Mouse (Mus musculus): Measurements from ENCODE around the gene Olfr366. TPM values are rescaled to one million over a fixed set of nuclear protein-coding genes. Genes with fewer than 3 reads are reported as not detected.
"Not testable (repeated sequence)": the region's sequence is repeated elsewhere in the genome, so short reads cannot be mapped to it uniquely, and the experiment has no call there.

The Olfr366 gene
- not detected in 2 replicates for polyA plus RNA-seq (2014; fragmentation: Nextera tagmentation; extraction: Ambion mirVana)

GRCm38 (mm10) chr2:37211274-37211673, at the start of gene Olfr366:
TSS of gene Olfr366 (plus strand) at chr2:37211574.
- DNase-seq, result no peak
- no peak for ATAC-seq (ENCODE audit: low FRiP score, low TSS enrichment)
- no peaks in the 10 kb centered on the region for H3K27me3 ChIP-seq (ENCODE audit: control insufficient read depth, insufficient read depth, low read length)
- H3K4me2 ChIP-seq (ENCODE audit: low read length), result no peak within 1 kb of the TSS
- H3K27ac ChIP-seq (replicated peaks; ENCODE audit: low read depth, low read length), result no peak within 1 kb of the TSS
- no peaks in the 10 kb centered on the region for H3K36me3 ChIP-seq (ENCODE audit: control insufficient read depth, insufficient read depth, low read length)
- no peak within 1 kb of the TSS for H3K9ac ChIP-seq (replicated peaks; ENCODE audit: low read length)
- peaks cover 14% of the 10 kb centered on the region; the same call in 1 of the 2 replicates for H3K9me3 ChIP-seq (ENCODE audit: control insufficient read depth, low read length)
- no peak within 1 kb of the TSS for H3K4me3 ChIP-seq (replicated peaks; ENCODE audit: low read depth, low read length)
- no peaks in the 10 kb centered on the region for H3K4me1 ChIP-seq (ENCODE audit: control insufficient read depth, insufficient read depth, low read length)

- ATAC-seq (ENCODE audit: low FRiP score, low TSS enrichment) (no peak), DNase-seq (no peak)
- H3K4me2 ChIP-seq (ENCODE audit: low read length), result no peak within 1 kb of the TSS
- H3K27me3 ChIP-seq (ENCODE audit: control insufficient read depth, insufficient read depth, low read length), result no peaks in the 10 kb centered on the region
- 74% methylated on average over 3 of the region's 3 CpGs for WGBS
- H3K9me3 ChIP-seq (ENCODE audit: control insufficient read depth, low read length), result peaks cover 10% of the 10 kb centered on the region; the same call in 1 of the 2 replicates
- no peak within 1 kb of the TSS for H3K9ac ChIP-seq (replicated peaks; ENCODE audit: low read length)
- H3K4me1 ChIP-seq (ENCODE audit: control insufficient read depth, insufficient read depth, low read length), result no peaks in the 10 kb centered on the region
- no peak within 1 kb of the TSS for H3K27ac ChIP-seq (replicated peaks; ENCODE audit: low read depth, low read length)
- no peak within 1 kb of the TSS for H3K4me3 ChIP-seq (replicated peaks; ENCODE audit: low read depth, low read length)
- no peaks in the 10 kb centered on the region for H3K36me3 ChIP-seq (ENCODE audit: control insufficient read depth, insufficient read depth, low read length)
Observed at GRCm38 (mm10) chr2:37187898-37188297, 23.5 kb upstream of the Olfr366 start, which contains the start of gene Olfr365. TSS of gene Olfr365 (plus strand) at chr2:37188198.

DNA sequence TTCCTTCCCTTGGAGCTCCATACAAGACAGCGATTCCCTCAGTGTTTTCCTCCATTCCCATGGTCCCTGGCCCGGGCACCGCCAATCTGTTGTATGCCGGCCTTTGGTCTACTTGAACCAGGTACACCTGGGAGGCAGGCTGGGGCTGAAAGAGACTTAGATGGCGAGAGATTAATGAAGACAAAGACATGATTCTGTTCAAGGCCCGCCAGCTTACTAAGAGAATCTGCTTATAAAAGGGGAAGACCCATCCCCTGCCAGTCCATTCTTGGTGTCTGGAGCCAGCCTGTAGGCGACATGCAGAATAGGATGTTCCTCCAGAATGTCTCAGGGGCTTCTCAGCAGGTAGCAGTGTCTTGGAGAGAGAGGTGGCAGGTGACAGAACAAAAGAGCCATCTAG, 50.4 kb downstream of the Olfr366 start:
- WGBS, result 81% methylated on average over 7 of the region's 7 CpGs
- H3K27me3 ChIP-seq (ENCODE audit: control insufficient read depth, insufficient read depth, low read length); DNase-seq; H3K4me3 ChIP-seq (replicated peaks; ENCODE audit: low read depth, low read length); H3K4me1 ChIP-seq (ENCODE audit: control insufficient read depth, insufficient read depth, low read length); H3K36me3 ChIP-seq (ENCODE audit: control insufficient read depth, insufficient read depth, low read length); H3K27ac ChIP-seq (replicated peaks; ENCODE audit: low read depth, low read length); ATAC-seq (ENCODE audit: low FRiP score, low TSS enrichment); H3K9ac ChIP-seq (replicated peaks; ENCODE audit: low read length); H3K4me2 ChIP-seq (ENCODE audit: low read length); H3K9me3 ChIP-seq (ENCODE audit: control insufficient read depth, low read length): not testable (repeated sequence)

Other genes with a start within 250 kb of the Olfr366 start
- gene Olfr357, start 217.7 kb upstream of the Olfr366 start, polyA plus RNA-seq (2014; fragmentation: Nextera tagmentation; extraction: Ambion mirVana), result not detected in 2 replicates
- not detected in 2 replicates for gene Olfr358, start 202.2 kb upstream of the Olfr366 start, polyA plus RNA-seq (2014; fragmentation: Nextera tagmentation; extraction: Ambion mirVana)
- gene Olfr360, start 145.8 kb upstream of the Olfr366 start, polyA plus RNA-seq (2014; fragmentation: Nextera tagmentation; extraction: Ambion mirVana), result not detected in 2 replicates
- not detected in 2 replicates for gene Olfr361, start 122.3 kb upstream of the Olfr366 start, polyA plus RNA-seq (2014; fragmentation: Nextera tagmentation; extraction: Ambion mirVana)
- gene Olfr362, start 93.7 kb upstream of the Olfr366 start, polyA plus RNA-seq (2014; fragmentation: Nextera tagmentation; extraction: Ambion mirVana), result not detected in 2 replicates
- not detected in 2 replicates for gene Olfr364-ps1, start 72.3 kb upstream of the Olfr366 start, polyA plus RNA-seq (2014; fragmentation: Nextera tagmentation; extraction: Ambion mirVana)
- gene Olfr365, start 23.4 kb upstream of the Olfr366 start, polyA plus RNA-seq (2014; fragmentation: Nextera tagmentation; extraction: Ambion mirVana), result not detected in 2 replicates
- gene Olfr368, start 114.9 kb downstream of the Olfr366 start, polyA plus RNA-seq (2014; fragmentation: Nextera tagmentation; extraction: Ambion mirVana), result not detected in 2 replicates
- gene Pdcl, start 147.8 kb downstream of the Olfr366 start, polyA plus RNA-seq (2014; fragmentation: Nextera tagmentation; extraction: Ambion mirVana), result 59.2 and 77.6 TPM in 2 replicates
- gene Rc3h2, start 211.3 kb downstream of the Olfr366 start, polyA plus RNA-seq (2014; fragmentation: Nextera tagmentation; extraction: Ambion mirVana), result 29.7 and 32.3 TPM in 2 replicates
- 8.2 and 11.3 TPM in 2 replicates for gene Zbtb26, start 231.6 kb downstream of the Olfr366 start, polyA plus RNA-seq (2014; fragmentation: Nextera tagmentation; extraction: Ambion mirVana)
- gene Zbtb6, start 231.6 kb downstream of the Olfr366 start, polyA plus RNA-seq (2014; fragmentation: Nextera tagmentation; extraction: Ambion mirVana), result 11.7 and 15.8 TPM in 2 replicates
- 90.3 and 91.3 TPM in 2 replicates for gene Rabgap1, start 231.7 kb downstream of the Olfr366 start, polyA plus RNA-seq (2014; fragmentation: Nextera tagmentation; extraction: Ambion mirVana)